Mouse (Mus musculus) cerebellum, postnatal 25 days (tissue): ENCODE results near the gene Deaf1.
A peak's percentile ranks its signal among the peaks of the same experiment; 100 is the strongest.

Experiments used
- DNase-seq, 2 experiments: peaks; one replicate each; pipeline ENCODE4 v3.0.0; 2021; ENCODE audit warnings: mixed read lengths in 2 of 2

The Deaf1 gene

DNA sequence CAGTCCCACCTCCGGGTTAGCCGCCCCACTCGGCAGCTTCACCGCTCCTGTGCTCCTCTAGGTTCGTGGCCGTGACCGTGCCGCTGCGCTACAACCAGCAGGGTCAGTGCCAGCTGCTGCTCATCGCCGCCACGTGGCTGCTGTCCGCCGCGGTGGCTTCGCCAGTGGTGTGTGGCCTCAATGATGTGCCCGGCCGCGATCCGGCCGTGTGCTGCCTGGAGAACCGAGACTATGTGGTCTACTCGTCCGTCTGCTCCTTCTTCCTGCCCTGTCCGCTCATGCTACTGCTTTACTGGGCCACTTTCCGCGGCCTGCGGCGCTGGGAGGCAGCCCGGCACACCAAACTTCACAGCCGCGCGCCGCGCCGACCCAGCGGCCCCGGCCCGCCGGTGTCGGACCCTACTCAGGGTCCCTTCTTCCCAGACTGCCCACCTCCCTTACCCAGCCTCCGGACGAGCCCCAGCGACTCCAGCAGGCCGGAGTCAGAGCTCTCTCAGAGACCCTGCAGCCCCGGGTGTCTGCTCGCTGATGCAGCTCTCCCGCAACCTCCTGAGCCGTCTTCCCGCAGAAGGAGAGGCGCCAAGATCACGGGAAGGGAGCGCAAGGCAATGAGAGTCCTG is 33.5 kb downstream of the Deaf1 start:
- DNase-seq, result peak; percentile 44 to 48

- no peak for DNase-seq
These were observed 34.7 kb downstream of the Deaf1 start for GRCm38 (mm10) chr7:141292583-141293388.

DNA sequence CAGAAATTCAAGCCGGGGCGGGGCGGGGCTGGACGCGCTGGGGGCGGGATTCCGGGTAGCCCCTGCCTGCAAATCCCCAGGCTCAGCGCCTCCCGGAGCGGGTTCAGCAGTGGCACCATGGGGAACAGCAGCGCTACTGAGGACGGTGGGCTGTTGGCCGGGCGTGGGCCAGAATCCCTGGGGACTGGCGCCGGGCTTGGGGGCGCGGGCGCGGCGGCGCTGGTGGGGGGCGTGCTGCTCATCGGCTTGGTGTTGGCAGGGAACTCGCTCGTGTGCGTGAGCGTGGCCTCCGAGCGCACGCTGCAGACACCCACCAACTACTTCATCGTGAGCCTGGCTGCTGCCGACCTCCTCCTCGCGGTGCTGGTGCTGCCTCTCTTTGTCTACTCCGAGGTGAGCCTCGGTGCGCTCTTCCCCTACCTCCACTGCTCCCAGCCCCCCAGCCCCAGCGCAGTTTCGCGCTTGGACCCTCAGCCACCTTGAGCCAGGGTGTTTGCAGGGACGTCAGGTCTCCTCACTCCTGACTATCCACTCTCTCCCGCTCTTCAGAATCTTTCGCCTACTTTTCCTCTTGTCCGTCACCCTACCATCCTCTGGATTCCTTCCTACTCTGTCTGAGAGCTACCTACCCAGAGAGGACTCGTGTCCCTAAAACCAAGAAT is 35.4 kb downstream of the Deaf1 start, which contains the start of gene Drd4:
TSS of gene Drd4 (plus strand) at position 86 of the 662 bp plus-strand sequence.
- no peak for DNase-seq

DNA sequence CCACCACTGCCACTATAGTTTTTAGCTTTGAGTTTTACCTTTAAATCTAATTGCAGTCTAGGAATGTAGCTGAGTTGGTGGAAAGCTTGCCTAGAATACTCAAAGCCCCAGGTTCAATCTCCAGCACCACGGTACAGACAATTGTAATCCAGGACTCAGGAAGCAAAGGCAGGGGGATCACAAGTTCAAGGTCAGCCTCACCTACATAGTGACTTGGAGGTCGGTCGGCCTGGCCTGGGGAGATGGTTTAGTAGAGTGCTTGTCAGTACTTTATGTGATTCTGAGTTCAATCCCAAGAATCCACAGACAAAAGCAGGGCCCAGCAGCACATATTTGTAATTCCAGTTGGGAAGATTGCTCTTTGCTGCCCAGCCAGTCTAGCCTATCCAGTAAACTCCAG is 39.4 kb downstream of the Deaf1 start:
- no peak for DNase-seq

DNA sequence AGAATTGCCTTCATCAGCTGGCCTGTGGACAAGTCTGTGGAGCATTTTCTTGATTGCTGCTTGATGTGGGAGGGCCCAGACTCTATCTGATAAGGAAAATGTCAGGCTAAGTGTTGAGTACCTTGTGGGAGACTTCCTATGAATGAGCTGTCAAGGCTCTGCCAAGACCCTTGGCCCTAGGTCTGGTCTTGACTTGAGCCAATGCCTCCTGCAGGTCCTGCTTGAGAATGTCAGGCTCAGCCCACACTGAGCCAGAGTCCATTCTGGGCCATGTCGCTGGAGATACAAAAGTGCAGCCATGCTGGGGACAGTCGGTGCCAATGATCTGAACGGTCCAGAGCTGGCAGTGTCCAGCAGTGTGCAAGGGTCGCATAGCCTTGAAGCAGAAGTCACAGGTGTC is 44.7 kb downstream of the Deaf1 start:
- DNase-seq, result no peak

DNA sequence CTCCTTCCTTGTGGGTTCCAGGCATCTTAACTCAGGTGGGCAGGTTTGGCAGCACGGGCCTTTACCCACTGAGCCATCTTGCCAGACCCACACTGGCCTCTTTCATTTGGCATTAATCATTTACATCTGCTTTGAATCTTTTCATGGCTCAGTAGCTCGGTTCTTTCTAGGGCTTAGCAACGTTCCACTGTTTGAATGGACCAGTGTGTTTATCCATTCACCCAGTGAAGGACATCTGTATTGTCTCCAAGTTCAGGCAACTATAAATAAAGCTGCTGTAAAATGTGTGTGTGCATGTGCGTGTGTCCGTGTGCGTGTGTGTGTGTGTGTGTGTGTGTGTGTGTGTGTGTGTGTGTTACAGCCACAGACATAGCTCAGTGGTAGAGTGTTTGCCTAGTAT is 46.0 kb downstream of the Deaf1 start:
- no peak for DNase-seq

GRCm38 (mm10) chr7:141278766-141279590 is 48.5 kb downstream of the Deaf1 start, which contains the start of gene Sct:
Gene Sct, minus strand, starts transcription at chr7:141279133.
- peak; percentile 74 to 80 for DNase-seq

GRCm38 (mm10) chr7:141277701-141278678 is 49.5 kb downstream of the Deaf1 start:
- DNase-seq, result no peak

DNA sequence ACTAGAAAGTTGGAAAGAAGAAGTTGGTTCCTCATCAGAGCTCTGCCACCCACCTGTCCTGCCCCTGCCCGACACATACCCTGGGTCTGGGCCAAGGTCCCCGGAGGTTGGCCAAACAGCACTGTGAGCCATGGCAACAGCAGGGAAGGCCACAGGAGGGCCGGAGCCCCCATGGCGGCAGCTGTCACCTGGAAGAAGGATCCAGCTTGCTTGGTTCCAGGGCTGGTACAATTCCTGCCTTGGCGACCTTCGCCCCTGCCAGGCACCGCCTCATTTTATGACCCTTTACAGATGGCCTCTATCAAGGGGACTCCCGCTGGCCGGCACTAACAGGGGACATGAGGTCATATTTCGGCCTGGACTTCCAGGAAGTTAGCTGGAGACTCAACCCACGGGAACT is 50.9 kb downstream of the Deaf1 start, which contains the start of gene Cdhr5:
TSS of gene Cdhr5 (minus strand) at position 241 of the 400 bp plus-strand sequence.
- no peak for DNase-seq

DNA sequence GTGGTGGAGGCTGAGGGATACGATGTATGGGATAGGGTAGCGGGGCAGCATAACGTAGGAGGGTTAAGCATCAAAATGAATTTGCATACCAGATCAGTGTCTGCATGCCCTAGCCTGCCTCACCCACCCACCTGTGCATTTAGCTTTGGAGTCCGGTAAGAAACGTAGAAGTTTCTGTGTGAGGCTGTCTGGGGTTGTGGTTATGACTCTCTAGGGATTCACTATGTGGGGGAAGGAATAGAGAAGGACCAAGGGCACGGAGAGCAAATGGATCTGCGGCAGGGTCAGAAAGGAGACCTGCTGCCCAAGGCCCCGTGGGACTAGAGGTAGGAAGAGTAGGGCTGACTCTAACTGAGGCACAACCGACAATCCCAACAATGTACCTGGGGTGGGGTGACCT is 52.1 kb downstream of the Deaf1 start:
- DNase-seq, result no peak

DNA sequence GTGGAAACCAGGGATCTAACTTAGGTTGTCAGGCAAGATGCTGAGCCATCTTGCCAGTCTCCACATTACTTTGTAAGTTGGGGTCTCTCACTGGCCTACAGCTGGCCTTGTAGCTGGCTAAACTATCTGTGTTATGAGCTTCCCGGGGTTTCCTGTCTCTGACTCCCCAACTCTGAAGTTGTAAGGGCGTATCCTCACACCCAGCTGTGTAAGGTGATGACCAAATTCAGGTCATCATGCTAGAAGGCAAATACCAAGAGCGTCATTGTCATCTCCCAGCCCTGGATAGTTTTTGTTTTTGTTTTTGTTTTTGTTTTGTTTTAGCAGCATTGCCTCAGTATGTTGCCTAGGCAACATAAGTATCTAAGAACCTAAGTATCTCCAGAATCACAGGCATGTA is 56.9 kb downstream of the Deaf1 start:
- no peak for DNase-seq

GRCm38 (mm10) chr7:141269273-141269545 is 58.3 kb downstream of the Deaf1 start:
- no peak for DNase-seq

DNA sequence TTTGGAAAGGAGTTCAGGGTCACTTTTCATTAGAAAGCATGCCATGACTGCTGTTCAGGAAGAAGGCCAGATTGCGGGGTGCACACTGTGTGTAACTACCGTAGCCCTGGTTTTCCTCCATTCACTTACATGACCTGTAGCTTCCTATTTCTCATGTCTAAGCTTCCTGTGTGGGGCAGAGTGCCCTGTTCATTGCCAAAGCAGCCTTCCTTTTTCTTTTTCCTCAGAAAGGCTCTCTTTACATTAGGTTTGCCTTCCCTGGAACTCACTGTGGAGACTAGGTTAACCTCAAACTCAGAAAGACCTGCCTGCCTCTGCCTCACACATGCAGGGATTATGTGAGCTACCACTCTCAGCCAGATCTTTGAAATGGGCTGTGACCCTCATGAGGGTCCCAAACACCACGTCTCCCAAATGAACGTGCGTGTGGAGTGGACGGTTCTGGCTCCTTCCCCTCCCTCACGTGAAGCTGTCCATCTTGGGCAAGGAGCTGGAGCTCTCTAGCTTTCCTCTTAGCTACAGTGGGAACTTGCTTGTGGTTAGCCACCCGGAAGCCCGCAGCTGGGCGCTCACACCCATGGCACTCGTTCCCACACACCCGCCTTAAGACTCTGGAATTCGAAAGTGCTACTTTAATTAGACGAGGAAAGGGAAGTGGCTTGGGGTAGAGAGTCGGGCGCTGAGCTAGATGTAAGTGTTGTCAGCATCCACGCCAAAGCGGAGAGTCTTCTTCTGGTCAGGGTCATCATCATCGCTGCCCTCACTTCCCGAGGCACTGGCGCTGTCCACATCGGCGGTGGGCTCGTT is 58.8 kb downstream of the Deaf1 start:
- DNase-seq, result no peak

- peak in 1 of 2 experiments; percentile 52 for DNase-seq
These were observed 61.5 kb downstream of the Deaf1 start, which contains the start of gene Irf7 for GRCm38 (mm10) chr7:141265739-141266561. Gene Irf7, minus strand, starts transcription at chr7:141266481.

DNA sequence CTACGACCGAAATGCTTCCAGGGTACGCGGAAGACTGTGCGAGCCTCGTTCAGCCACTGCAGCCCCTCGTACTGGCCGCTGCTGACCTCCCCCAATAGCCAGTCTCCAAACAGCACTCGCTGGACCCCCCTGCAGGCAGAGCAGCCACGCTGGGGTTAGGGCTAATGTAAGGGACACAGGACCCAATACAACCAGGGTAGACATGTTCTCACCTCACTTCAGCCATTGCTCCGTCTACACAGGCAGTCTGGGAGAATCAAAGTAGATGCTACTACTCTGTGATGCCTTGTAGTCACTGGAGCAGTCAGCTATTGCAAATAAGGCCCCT is 62.1 kb downstream of the Deaf1 start:
- DNase-seq, result no peak

DNA sequence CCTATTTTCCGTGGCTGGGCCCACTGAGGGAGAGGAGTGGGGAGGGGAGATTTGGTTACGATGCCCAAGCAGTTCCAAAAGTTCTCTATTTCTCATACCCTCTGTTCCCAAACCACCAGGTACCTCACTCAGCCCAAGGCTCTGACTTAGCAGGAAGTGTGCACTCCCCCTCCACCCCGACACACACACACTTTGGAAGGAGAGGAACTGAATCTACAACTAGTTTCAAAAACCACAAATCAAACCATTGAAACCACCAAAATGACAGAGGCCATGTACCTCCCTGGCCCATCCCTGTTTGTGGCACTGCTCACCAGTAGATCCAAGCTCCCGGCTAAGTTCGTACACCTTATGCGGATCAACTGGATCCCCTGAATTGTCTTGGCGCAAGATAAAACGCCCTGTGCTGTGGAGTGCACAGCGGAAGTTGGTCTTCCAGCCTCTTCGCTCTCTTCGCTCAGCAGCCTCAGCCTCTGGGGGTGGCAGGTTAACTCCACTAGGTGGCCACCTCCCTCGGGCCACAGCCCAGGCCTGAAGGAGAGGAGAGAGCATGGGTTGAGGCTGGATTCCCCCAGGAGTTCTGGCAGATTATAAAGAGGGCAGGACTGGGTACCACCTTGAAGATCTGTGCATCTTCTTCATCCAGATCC is 62.6 kb downstream of the Deaf1 start:
- peak in 1 of 2 experiments; percentile 51 for DNase-seq

DNA sequence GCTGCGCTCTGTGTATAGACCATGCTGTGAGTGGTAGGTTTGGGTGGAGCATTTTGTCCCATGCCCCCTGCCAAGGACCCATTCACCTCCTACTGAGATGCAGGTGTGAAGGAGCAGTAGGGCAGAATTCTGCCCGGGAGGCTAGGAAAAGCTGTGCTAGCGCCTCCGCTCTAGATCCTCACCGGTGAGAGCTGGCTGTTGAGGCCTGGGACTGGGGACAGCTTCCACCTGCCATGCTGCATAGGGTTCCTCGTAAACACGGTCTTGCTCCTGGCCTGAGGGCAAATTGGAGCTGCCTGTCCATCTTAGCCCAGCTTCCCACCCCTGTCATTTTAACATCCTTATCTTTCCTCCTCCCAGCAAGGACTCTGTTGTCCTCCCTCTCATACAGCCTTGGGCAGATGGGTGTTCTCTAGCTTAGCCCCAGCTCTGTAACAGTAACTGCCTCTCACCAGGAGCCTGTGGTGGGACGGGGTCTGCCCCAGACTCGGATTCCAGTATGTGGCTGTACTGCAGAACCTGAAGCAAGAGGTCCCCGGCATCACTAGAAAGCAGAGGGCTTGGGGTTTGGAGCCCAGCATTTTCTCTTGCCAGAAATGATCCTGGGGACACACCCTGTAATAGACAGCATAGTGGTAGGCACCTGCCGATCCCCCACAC is 63.3 kb downstream of the Deaf1 start:
- DNase-seq, result no peak

- no peak for DNase-seq
These were observed 63.9 kb downstream of the Deaf1 start for GRCm38 (mm10) chr7:141263640-141264039.

DNA sequence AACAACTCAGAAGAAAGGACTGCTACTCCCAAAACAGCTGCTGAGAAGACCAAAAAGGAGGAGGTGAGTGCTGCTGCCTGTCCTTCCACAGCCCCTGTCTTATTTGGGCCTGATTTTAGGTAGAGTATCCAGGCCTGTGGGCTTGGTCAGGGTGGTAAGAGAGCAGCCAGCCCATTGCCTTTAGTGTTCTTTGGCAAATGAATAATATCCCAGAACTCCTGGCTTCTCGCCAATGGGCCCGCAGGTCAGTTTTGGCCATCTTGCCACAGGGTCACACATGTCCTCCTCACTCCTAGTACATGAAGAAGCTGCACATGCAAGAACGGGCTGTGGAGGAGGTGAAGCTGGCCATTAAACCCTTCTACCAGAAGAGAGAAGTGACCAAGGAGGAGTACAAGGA is 66.0 kb downstream of the Deaf1 start:
- peak in 1 of 2 experiments; percentile 55 for DNase-seq
